Mouse (Mus musculus): ENCODE results near the gene Rasal2. TPM values are rescaled to one million over a fixed set of nuclear protein-coding genes. Genes with fewer than 3 reads are reported as not detected.
A peak's percentile ranks its signal among the peaks of the same experiment; 100 is the strongest.

The Rasal2 gene
- polyA plus RNA-seq, 1 experiment from 2014 or later = 9.1 TPM

GRCm38 (mm10) chr1:157117440-157117839, 295.0 kb downstream of the Rasal2 start:
- ATAC-seq (ENCODE audit: insufficient number of reproducible peaks, insufficient read depth, low FRiP score, low read depth) = no peak

GRCm38 (mm10) chr1:157114492-157114891, 297.9 kb downstream of the Rasal2 start:
- WGBS = 77% methylated on average over 2 of the region's 2 CpGs
- Histone ChIP-seq H3K27me3 (ENCODE audit: control insufficient read depth, insufficient read depth, low read length) (no peaks in the 10 kb centered on the region), H3K4me3 (ENCODE audit: low read depth, low read length) (no peak overlapping the region), H3K9me3 (ENCODE audit: control insufficient read depth, low read depth, low read length) (no peaks in the 10 kb centered on the region), H3K27ac (ENCODE audit: low read length) (no peak overlapping the region), H3K9ac (replicated peaks; ENCODE audit: low read depth, low read length) (no peak overlapping the region), H3K4me2 (replicated peaks; ENCODE audit: low read depth, low read length) (no peak overlapping the region), H3K36me3 (ENCODE audit: control insufficient read depth, insufficient read depth, low read length) (no peaks in the 10 kb centered on the region), H3K4me1 (ENCODE audit: control insufficient read depth, insufficient read depth, low read length) (0 out of 2 replicates have a peak, but pooled peaks cover 3% of the 10 kb centered on the region)
- ATAC-seq (ENCODE audit: insufficient number of reproducible peaks, insufficient read depth, low FRiP score, low read depth) = no peak

More at GRCm38 (mm10) chr1:157117440-157117839, 295.0 kb downstream of the Rasal2 start:
- Histone ChIP-seq H3K4me3 (ENCODE audit: low read depth, low read length) (no peak overlapping the region), H3K27me3 (ENCODE audit: control insufficient read depth, insufficient read depth, low read length) (no peaks in the 10 kb centered on the region), H3K9me3 (ENCODE audit: control insufficient read depth, low read depth, low read length) (no peaks in the 10 kb centered on the region), H3K4me1 (ENCODE audit: control insufficient read depth, insufficient read depth, low read length) (no peaks in the 10 kb centered on the region), H3K9ac (replicated peaks; ENCODE audit: low read depth, low read length) (no peak overlapping the region), H3K36me3 (ENCODE audit: control insufficient read depth, insufficient read depth, low read length) (no peaks in the 10 kb centered on the region), H3K27ac (ENCODE audit: low read length) (no peak overlapping the region), H3K4me2 (replicated peaks; ENCODE audit: low read depth, low read length) (no peak overlapping the region)
- WGBS = 89% methylated on average over 3 of the region's 3 CpGs

- no peaks in the 10 kb centered on the region for H3K36me3 ChIP-seq (ENCODE audit: control insufficient read depth, insufficient read depth, low read length)
- no peak overlapping the region for H3K27ac ChIP-seq (ENCODE audit: low read length)
- no peak overlapping the region for H3K9ac ChIP-seq (replicated peaks; ENCODE audit: low read depth, low read length)
- H3K4me1 ChIP-seq (ENCODE audit: control insufficient read depth, insufficient read depth, low read length) = 0 out of 2 replicates have a peak, but pooled peaks cover 3% of the 10 kb centered on the region
- WGBS = 64% methylated on average over 6 of the region's 6 CpGs
- no peaks in the 10 kb centered on the region for H3K9me3 ChIP-seq (ENCODE audit: control insufficient read depth, low read depth, low read length)
- H3K4me2 ChIP-seq (replicated peaks; ENCODE audit: low read depth, low read length) = no peak overlapping the region
- no peak for ATAC-seq (ENCODE audit: insufficient number of reproducible peaks, insufficient read depth, low FRiP score, low read depth)
- no peak overlapping the region for H3K4me3 ChIP-seq (ENCODE audit: low read depth, low read length)
- no peaks in the 10 kb centered on the region for H3K27me3 ChIP-seq (ENCODE audit: control insufficient read depth, insufficient read depth, low read length)
Measured at GRCm38 (mm10) chr1:157110287-157110835, 302.0 kb downstream of the Rasal2 start.

- Histone ChIP-seq H3K27ac (ENCODE audit: low read length) (no peak within 1 kb of the TSS), H3K4me1 (ENCODE audit: control insufficient read depth, insufficient read depth, low read length) (0 out of 2 replicates have a peak, but pooled peaks cover 3% of the 10 kb centered on the region), H3K9ac (replicated peaks; ENCODE audit: low read depth, low read length) (no peak within 1 kb of the TSS), H3K4me2 (replicated peaks; ENCODE audit: low read depth, low read length) (no peak within 1 kb of the TSS), H3K27me3 (ENCODE audit: control insufficient read depth, insufficient read depth, low read length) (no peaks in the 10 kb centered on the region), H3K9me3 (ENCODE audit: control insufficient read depth, low read depth, low read length) (no peaks in the 10 kb centered on the region), H3K36me3 (ENCODE audit: control insufficient read depth, insufficient read depth, low read length) (no peaks in the 10 kb centered on the region), H3K4me3 (ENCODE audit: low read depth, low read length) (no peak within 1 kb of the TSS)
- ATAC-seq (ENCODE audit: insufficient number of reproducible peaks, insufficient read depth, low FRiP score, low read depth) = no peak
- WGBS = 82% methylated on average over 4 of the region's 4 CpGs
Measured at GRCm38 (mm10) chr1:157108580-157108979, 303.8 kb downstream of the Rasal2 start, which contains the start of gene Tex35. Gene Tex35 (minus strand): TSS chr1:157108680.

- Histone ChIP-seq H3K27ac (ENCODE audit: low read length) (no peak overlapping the region), H3K9ac (replicated peaks; ENCODE audit: low read depth, low read length) (no peak overlapping the region), H3K27me3 (ENCODE audit: control insufficient read depth, insufficient read depth, low read length) (no peaks in the 10 kb centered on the region), H3K4me2 (replicated peaks; ENCODE audit: low read depth, low read length) (peak overlapping the region; percentile 58), H3K36me3 (ENCODE audit: control insufficient read depth, insufficient read depth, low read length) (no peaks in the 10 kb centered on the region), H3K4me3 (ENCODE audit: low read depth, low read length) (peak overlapping the region; percentile 14), H3K9me3 (ENCODE audit: control insufficient read depth, low read depth, low read length) (no peaks in the 10 kb centered on the region), H3K4me1 (ENCODE audit: control insufficient read depth, insufficient read depth, low read length) (peaks cover 4% of the 10 kb centered on the region; the same call in 1 of the 2 replicates)
- ATAC-seq (ENCODE audit: insufficient number of reproducible peaks, insufficient read depth, low FRiP score, low read depth) = peak; percentile 82; the same call in 1 of the 2 replicates
- 11% methylated on average over 19 of the region's 19 CpGs for WGBS
Measured at GRCm38 (mm10) chr1:157101122-157101865, 311.1 kb downstream of the Rasal2 start.

- H3K4me3 ChIP-seq (ENCODE audit: low read depth, low read length) = no peak overlapping the region
- H3K27ac ChIP-seq (ENCODE audit: low read length) = no peak overlapping the region
- no peak overlapping the region for H3K4me2 ChIP-seq (replicated peaks; ENCODE audit: low read depth, low read length)
- no peaks in the 10 kb centered on the region for H3K27me3 ChIP-seq (ENCODE audit: control insufficient read depth, insufficient read depth, low read length)
- no peaks in the 10 kb centered on the region for H3K4me1 ChIP-seq (ENCODE audit: control insufficient read depth, insufficient read depth, low read length)
- 87% methylated on average over 4 of the region's 4 CpGs for WGBS
- H3K9me3 ChIP-seq (ENCODE audit: control insufficient read depth, low read depth, low read length) = no peaks in the 10 kb centered on the region
- no peak overlapping the region for H3K9ac ChIP-seq (replicated peaks; ENCODE audit: low read depth, low read length)
- ATAC-seq (ENCODE audit: insufficient number of reproducible peaks, insufficient read depth, low FRiP score, low read depth) = no peak
- no peaks in the 10 kb centered on the region for H3K36me3 ChIP-seq (ENCODE audit: control insufficient read depth, insufficient read depth, low read length)
Measured at GRCm38 (mm10) chr1:157095534-157095933, 316.9 kb downstream of the Rasal2 start.

- H3K9ac ChIP-seq (replicated peaks; ENCODE audit: low read depth, low read length) = no peak overlapping the region
- no peaks in the 10 kb centered on the region for H3K4me1 ChIP-seq (ENCODE audit: control insufficient read depth, insufficient read depth, low read length)
- no peak overlapping the region for H3K4me3 ChIP-seq (ENCODE audit: low read depth, low read length)
- no peaks in the 10 kb centered on the region for H3K36me3 ChIP-seq (ENCODE audit: control insufficient read depth, insufficient read depth, low read length)
- no peak for ATAC-seq (ENCODE audit: insufficient number of reproducible peaks, insufficient read depth, low FRiP score, low read depth)
- 78% methylated on average over 1 of the region's 1 CpGs for WGBS
- no peaks in the 10 kb centered on the region for H3K9me3 ChIP-seq (ENCODE audit: control insufficient read depth, low read depth, low read length)
- H3K4me2 ChIP-seq (replicated peaks; ENCODE audit: low read depth, low read length) = no peak overlapping the region
- no peak overlapping the region for H3K27ac ChIP-seq (ENCODE audit: low read length)
- H3K27me3 ChIP-seq (ENCODE audit: control insufficient read depth, insufficient read depth, low read length) = no peaks in the 10 kb centered on the region
Measured at GRCm38 (mm10) chr1:157092622-157093021, 319.8 kb downstream of the Rasal2 start.

GRCm38 (mm10) chr1:157092140-157092539, 320.3 kb downstream of the Rasal2 start:
- Histone ChIP-seq H3K4me2 (replicated peaks; ENCODE audit: low read depth, low read length) (no peak overlapping the region), H3K27ac (ENCODE audit: low read length) (no peak overlapping the region), H3K4me3 (ENCODE audit: low read depth, low read length) (no peak overlapping the region), H3K27me3 (ENCODE audit: control insufficient read depth, insufficient read depth, low read length) (no peaks in the 10 kb centered on the region), H3K9ac (replicated peaks; ENCODE audit: low read depth, low read length) (no peak overlapping the region), H3K9me3 (ENCODE audit: control insufficient read depth, low read depth, low read length) (no peaks in the 10 kb centered on the region), H3K36me3 (ENCODE audit: control insufficient read depth, insufficient read depth, low read length) (no peaks in the 10 kb centered on the region), H3K4me1 (ENCODE audit: control insufficient read depth, insufficient read depth, low read length) (no peaks in the 10 kb centered on the region)
- 56% methylated on average over 4 of the region's 4 CpGs for WGBS
- ATAC-seq (ENCODE audit: insufficient number of reproducible peaks, insufficient read depth, low FRiP score, low read depth) = no peak
